Mouse (Mus musculus): ENCODE data around the gene Kcna5.
A peak's percentile ranks its signal among the peaks of the same experiment; 100 is the strongest.

The Kcna5 gene

GRCm38 (mm10) chr6:126536926-126537325 lies 1.7 kb upstream of the Kcna5 start:
- DNase-seq (ENCODE audit: low read depth, low spot score): no peak

DNA sequence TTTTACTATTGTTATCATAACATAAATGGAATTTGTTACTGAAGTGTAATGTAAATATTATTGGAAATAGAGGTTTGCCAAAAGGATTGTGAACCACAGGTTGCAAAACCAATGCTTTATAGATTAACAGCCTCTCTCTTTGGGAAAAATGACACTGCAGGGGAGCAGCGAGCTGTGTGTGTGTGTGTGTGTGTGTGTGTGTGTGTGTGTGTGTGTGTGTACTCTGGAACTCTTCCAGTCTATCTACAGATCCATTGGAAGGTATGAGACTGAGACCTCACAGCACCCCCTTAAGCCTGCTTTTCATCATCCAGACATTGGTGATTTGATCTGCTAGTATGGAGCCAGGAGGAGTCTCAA lies 679 bp upstream of the Kcna5 start:
- no peak for DNase-seq (ENCODE audit: low read depth, low spot score)

DNA sequence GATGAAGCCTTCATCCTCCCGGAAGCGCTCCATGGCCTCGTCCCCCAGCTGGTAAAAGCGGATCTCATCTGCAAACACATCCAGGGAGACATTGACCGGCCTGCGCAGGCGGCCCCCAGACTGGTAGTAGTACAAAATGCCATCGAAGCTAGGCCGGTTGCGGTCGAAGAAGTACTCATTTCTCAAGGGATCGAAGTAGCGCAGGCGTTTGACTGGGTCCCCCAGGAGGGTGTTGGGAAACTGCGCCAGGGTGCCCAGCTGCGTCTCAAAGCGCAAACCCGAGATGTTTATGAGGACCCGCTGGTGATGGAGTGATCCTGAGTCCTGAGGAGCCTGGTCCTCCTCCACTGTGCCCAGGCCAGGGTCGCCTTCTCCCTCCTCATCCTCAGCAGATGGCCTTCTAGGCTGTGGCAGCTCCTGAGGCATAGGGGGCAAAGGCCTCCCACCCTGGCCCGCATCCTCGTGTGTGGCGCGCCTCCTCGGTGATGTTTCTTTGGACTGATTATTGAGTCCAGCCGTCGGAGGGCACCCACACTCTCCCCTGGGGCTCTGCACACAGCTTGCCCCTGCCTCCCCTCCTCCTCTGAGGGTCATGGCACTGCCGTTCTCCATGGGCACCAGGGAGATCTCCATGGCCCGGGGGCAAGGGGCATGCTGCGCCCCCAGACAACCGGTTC lies 543 bp downstream of the Kcna5 start:
- no peak for DNase-seq (ENCODE audit: low read depth, low spot score)

- DNase-seq (ENCODE audit: low read depth, low spot score): no peak
These were observed 3.9 kb downstream of the Kcna5 start for GRCm38 (mm10) chr6:126531306-126531705.

GRCm38 (mm10) chr6:126530019-126530418 lies 5.2 kb downstream of the Kcna5 start:
- no peak for DNase-seq (ENCODE audit: low read depth, low spot score)

DNA sequence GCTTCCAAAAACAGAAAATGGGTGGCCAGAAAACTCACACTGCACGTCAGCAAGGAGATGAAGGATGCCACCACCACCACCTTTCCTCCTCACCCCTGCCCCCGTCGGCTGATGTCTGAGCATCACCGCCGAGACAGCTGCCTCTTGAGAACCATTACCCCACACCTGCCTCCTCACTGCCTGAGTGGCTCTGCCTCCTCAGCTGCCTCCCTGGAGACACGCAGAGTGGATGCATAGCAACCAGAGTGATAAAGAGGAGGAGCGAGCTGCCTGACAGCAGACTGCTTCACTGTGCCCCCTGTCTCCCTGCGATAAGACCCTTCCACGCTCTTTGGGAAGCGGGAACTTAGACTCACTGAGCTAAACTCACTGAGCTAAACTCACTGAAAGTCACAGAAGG lies 20.5 kb downstream of the Kcna5 start:
- DNase-seq (ENCODE audit: low read depth, low spot score): no peak

DNA sequence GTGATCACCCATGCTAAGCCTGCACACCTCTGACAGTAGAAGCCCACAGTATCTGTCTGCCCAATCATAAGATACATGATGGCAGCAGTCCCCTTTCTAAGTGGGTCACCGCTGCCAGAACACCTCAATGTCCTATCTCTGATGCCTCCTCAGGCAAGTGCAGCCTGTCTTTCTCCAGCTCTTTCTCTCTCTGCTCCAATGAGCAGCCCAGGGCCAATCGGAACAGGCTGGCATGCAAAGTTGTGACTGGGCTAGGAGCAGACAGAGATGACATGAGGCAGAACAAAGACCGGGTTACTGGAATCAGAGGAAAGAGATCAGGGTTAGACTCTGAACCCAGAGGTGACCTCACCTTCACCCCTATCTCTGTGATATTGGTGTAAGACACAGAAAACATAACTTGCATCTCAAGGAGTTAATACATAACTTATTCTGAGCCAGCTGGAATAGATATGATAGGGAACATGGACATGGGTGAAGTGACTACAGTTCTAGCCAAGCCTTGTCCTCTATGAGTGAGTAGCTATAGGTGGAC lies 21.4 kb downstream of the Kcna5 start:
- DNase-seq (ENCODE audit: low read depth, low spot score): no peak

DNA sequence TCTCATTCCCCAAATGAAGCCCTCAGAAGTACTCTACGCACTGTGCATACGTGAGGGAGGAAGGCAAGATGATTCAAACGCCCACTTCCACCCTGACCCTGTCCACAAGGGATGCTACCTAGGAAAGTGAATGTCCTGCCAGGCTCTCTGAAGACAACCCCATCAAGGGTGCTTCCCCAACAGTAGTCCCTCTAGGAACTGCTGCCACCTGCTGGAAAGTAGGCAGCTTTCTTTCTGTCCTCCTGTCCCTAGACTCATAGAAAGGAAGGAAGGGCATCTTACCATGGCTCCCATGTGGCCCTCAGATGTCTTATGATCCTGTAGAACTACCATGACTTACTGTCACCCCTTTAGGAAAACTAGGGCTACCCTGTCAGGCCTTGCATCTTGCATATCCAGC lies 22.1 kb downstream of the Kcna5 start:
- DNase-seq (ENCODE audit: low read depth, low spot score): no peak

GRCm38 (mm10) chr6:126508671-126509070 lies 26.5 kb downstream of the Kcna5 start:
- no peak for DNase-seq (ENCODE audit: low read depth, low spot score)

DNA sequence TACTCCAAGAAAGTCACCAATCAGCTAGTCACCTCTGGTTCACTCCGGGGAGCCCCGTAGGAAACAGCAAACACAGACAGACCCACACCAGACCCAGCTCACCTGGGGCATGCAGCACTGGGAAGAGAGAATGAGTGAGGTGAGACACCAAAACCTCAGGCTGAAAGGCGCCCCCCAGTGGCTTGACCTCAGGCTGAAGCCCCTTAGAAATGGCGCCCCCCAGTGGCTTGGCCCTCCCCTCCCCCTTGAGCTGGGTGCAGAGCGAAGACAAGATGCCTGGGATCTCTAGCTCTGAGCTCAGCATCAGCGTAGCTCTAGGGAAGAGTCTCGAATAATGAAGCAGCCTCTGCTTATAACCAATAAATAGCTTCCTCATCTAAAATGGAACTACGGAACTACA lies 31.3 kb downstream of the Kcna5 start:
- no peak for DNase-seq (ENCODE audit: low read depth, low spot score)

DNA sequence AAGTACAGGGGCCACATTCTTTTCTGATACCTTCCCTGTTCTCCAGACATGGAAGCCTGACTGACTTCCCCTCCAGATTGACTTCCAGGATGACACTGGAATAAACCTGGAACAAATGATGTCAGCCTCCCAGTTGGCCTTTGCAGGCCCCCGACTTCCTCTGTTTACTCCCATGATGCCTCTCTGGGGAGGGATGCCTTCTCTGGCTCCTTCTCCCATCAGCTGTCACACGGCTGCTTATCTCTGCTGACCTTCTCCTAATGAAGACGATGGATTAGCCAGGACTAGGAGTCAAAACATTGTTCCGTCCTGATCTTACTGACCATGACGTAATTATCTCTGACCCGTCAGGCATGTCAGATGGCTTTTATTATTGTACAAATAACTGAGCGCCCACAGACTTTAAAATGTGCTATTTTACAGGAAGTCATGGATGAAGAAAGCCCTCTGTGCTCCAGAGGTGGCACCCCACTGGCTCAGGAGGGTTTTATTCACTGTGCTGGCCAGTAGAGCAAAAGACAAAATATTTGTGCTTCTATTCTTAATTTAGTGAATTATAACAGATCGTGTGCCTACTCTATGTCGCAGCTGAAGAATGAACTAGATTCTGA lies 32.4 kb downstream of the Kcna5 start:
- DNase-seq (ENCODE audit: low read depth, low spot score): no peak

- DNase-seq (ENCODE audit: low read depth, low spot score): no peak
These were observed 34.2 kb downstream of the Kcna5 start for GRCm38 (mm10) chr6:126500985-126501384.

DNA sequence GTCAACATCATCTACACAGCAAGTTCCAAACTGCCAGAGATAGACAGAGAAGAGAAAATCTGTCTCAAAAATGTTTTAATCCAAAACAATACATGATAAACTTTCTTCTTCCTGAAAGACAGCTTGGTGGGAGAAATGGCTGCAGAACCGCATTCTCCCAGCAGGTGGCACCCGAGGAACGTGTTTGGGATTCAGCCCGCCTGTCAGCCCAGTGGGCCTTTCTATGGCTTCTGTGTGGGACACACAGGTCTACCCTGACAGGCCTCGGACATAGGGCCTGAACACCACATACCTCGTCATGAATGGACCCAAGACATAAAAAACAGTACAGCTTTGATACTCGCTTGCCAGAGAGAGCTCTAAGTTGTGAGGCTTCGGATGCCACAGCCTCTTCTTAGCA lies 35.1 kb downstream of the Kcna5 start:
- peak; percentile 68 for DNase-seq (ENCODE audit: low read depth, low spot score)

- peak; percentile 41 for DNase-seq (ENCODE audit: low read depth, low spot score)
These were observed 37.3 kb downstream of the Kcna5 start for GRCm38 (mm10) chr6:126497878-126498277.

- no peak for DNase-seq (ENCODE audit: low read depth, low spot score)
These were observed 37.9 kb downstream of the Kcna5 start for GRCm38 (mm10) chr6:126497173-126497839.

DNA sequence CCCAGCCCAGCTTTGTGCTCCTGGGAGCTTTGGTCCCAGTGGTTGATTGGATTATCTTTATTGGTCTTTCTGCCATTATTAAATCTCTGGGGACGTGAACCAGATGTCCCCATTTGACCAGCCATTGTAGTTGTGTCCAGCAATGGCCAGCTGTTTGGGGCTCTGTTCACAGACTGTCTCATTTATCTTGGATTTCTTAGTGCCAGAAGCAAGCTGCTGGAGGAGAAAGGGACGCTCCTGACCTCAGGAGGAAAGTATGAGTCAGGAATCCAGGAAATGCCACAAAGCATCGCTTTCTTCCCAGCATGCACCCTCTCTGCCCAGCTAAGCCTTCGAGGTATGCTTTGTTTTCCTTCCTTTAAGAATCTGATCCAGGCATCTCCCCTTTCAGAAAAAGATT lies 48.1 kb downstream of the Kcna5 start:
- DNase-seq (ENCODE audit: low read depth, low spot score): no peak

DNA sequence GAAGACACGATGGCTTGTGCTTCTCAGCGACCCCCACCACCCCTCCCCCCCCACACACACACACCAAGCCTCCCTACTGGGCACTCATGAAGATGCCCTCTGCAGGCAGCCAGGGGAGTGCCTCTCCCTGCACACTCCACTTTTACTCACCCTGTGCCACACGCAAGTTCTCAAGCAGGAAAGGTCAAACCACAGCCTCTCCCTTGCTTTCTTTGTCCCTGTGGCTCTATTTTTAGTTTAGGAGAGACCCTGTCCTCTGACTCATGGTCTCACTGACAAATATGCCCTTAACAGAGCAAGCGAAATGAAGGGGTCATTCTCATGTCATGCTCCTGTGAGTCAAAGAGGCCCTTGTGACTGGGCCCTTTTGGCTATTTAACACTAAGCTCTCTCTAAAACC lies 50.3 kb downstream of the Kcna5 start:
- DNase-seq (ENCODE audit: low read depth, low spot score): no peak

- DNase-seq (ENCODE audit: low read depth, low spot score): no peak
These were observed 51.8 kb downstream of the Kcna5 start for GRCm38 (mm10) chr6:126483264-126483867.
